Mouse (Mus musculus) heart, embryonic 13.5 days (tissue): ENCODE measurements at regions not wholly inside any gene's neighbourhood (a gene's known extent, or its start where the extent isn't known, plus 50 kb on each side); places are given as distances from the start of the nearest gene placed in this dataset.

Experiments used
- ATAC-seq: fragments of 200-750 bp; cut with Nextera tagmentation; 2 replicates; pipeline ENCODE4 v1.8.0; 2017; ENCODE audit warnings: moderate TSS enrichment; ENCODE audit not compliant: insufficient number of reproducible peaks, low FRiP score, low TSS enrichment; ENCODE audit errors: extremely low read depth
- H3K27ac ChIP-seq: fragments of 300-500 bp; sonication (generic); replicated peaks from 2 replicates; pipeline ENCODE4 v1.5.1; 2015; ENCODE audit warnings: moderate library complexity, mild to moderate bottlenecking, inconsistent platforms
- H3K27me3 ChIP-seq: fragments of 300-500 bp; sonication (generic); replicated peaks from 2 replicates; pipeline ENCODE4 v1.6.1; 2015; ENCODE audit warnings: mild to moderate bottlenecking, inconsistent platforms
- H3K36me3 ChIP-seq: fragments of 300-500 bp; sonication (generic); 2 replicates; pipeline ENCODE4 v1.6.1; 2015; ENCODE audit warnings: mild to moderate bottlenecking, inconsistent platforms
- H3K4me1 ChIP-seq: fragments of 300-500 bp; sonication (generic); 2 replicates; pipeline ENCODE4 v1.6.1; 2015; ENCODE audit warnings: inconsistent platforms
- H3K4me2 ChIP-seq: fragments of 300-500 bp; sonication (generic); 2 replicates; pipeline ENCODE4 v1.6.1; 2015; ENCODE audit warnings: inconsistent platforms, mild to moderate bottlenecking, moderate library complexity
- H3K4me3 ChIP-seq: fragments of 300-500 bp; sonication (generic); 2 replicates; pipeline ENCODE4 v1.5.1; 2015; ENCODE audit warnings: moderate library complexity, mild to moderate bottlenecking, inconsistent platforms
- H3K9ac ChIP-seq: fragments of 300-500 bp; sonication (generic); 2 replicates; pipeline ENCODE4 v1.6.1; 2015; ENCODE audit warnings: inconsistent platforms, mild to moderate bottlenecking, moderate library complexity
- H3K9me3 ChIP-seq: fragments of 300-500 bp; sonication (generic); 2 replicates; pipeline ENCODE4 v1.6.1; 2016; ENCODE audit warnings: inconsistent platforms
- WGBS: fragments of 180-500 bp; shearing (Covaris S2); methylation state at CpG from one replicate; pipeline ENCODE4 v1.1.7; 2015; ENCODE audit warnings: mixed read lengths; 5-methylcytosine and 5-hydroxymethylcytosine counted together

- Histone ChIP-seq H3K4me1 (peaks cover 7% of the 10 kb centered on the region; the same call in 1 of the 2 replicates), H3K36me3 (no peaks in the 10 kb centered on the region), H3K27ac (no peak overlapping the region), H3K4me2 (no peak overlapping the region), H3K9me3 (no peaks in the 10 kb centered on the region), H3K27me3 (no peaks in the 10 kb centered on the region), H3K4me3 (no peak overlapping the region), H3K9ac (no peak overlapping the region)
- WGBS, result 63% methylated on average over 6 of the region's 6 CpGs
- no peak for ATAC-seq
Measured at GRCm38 (mm10) chr1:190309831-190310230, 139.3 kb upstream of the Prox1 start.

- no peak for ATAC-seq
- H3K36me3 ChIP-seq, result no peaks in the 10 kb centered on the region
- H3K4me1 ChIP-seq, result peaks cover 7% of the 10 kb centered on the region; the same call in 1 of the 2 replicates
- no peak overlapping the region for H3K9ac ChIP-seq
- H3K27ac ChIP-seq, result no peak overlapping the region
- H3K4me2 ChIP-seq, result no peak overlapping the region
- no peaks in the 10 kb centered on the region for H3K27me3 ChIP-seq
- peaks cover 12% of the 10 kb centered on the region; the same call in 1 of the 2 replicates for H3K9me3 ChIP-seq
- WGBS, result 76% methylated on average over 3 of the region's 3 CpGs
- H3K4me3 ChIP-seq, result no peak overlapping the region
Measured at GRCm38 (mm10) chr1:190307751-190308150, 137.2 kb upstream of the Prox1 start.

GRCm38 (mm10) chr1:190297666-190298327 lies 127.3 kb upstream of the Prox1 start:
- Histone ChIP-seq H3K4me1 (no peaks in the 10 kb centered on the region), H3K9me3 (peaks cover 9% of the 10 kb centered on the region; the same call in 1 of the 2 replicates), H3K27ac (no peak overlapping the region), H3K36me3 (no peaks in the 10 kb centered on the region), H3K4me2 (no peak overlapping the region), H3K27me3 (no peaks in the 10 kb centered on the region), H3K4me3 (no peak overlapping the region), H3K9ac (no peak overlapping the region)
- 88% methylated on average over 10 of the region's 10 CpGs for WGBS
- no peak for ATAC-seq

GRCm38 (mm10) chr1:190290061-190290460 lies 119.5 kb upstream of the Prox1 start:
- Histone ChIP-seq H3K9me3 (no peaks in the 10 kb centered on the region), H3K9ac (no peak overlapping the region), H3K4me1 (peaks cover 6% of the 10 kb centered on the region; the same call in 1 of the 2 replicates), H3K4me2 (no peak overlapping the region), H3K4me3 (no peak overlapping the region), H3K27me3 (0 out of 2 replicates have a peak, but pooled peaks cover 11% of the 10 kb centered on the region), H3K27ac (no peak overlapping the region), H3K36me3 (no peaks in the 10 kb centered on the region)
- 46% methylated on average over 11 of the region's 11 CpGs for WGBS
- no peak for ATAC-seq

GRCm38 (mm10) chr1:190286481-190287145 lies 116.1 kb upstream of the Prox1 start:
- no peak overlapping the region for H3K9ac ChIP-seq
- 65% methylated on average over 17 of the region's 17 CpGs for WGBS

GRCm38 (mm10) chr1:190285636-190286035 lies 115.1 kb upstream of the Prox1 start:
- H3K36me3 ChIP-seq, result no peaks in the 10 kb centered on the region
- no peak overlapping the region for H3K4me2 ChIP-seq
- peaks cover 13% of the 10 kb centered on the region for H3K4me1 ChIP-seq
- 68% methylated on average over 8 of the region's 8 CpGs for WGBS
- no peak for ATAC-seq
- no peak overlapping the region for H3K4me3 ChIP-seq
- peaks cover 18% of the 10 kb centered on the region; the same call in 1 of the 2 replicates for H3K27me3 ChIP-seq
- H3K27ac ChIP-seq, result no peak overlapping the region
- H3K9me3 ChIP-seq, result no peaks in the 10 kb centered on the region
- H3K9ac ChIP-seq, result no peak overlapping the region

More at GRCm38 (mm10) chr1:190286481-190287145, 116.1 kb upstream of the Prox1 start:
- ATAC-seq, result no peak
- no peak overlapping the region for H3K4me3 ChIP-seq
- no peak overlapping the region for H3K27ac ChIP-seq
- H3K9me3 ChIP-seq, result no peaks in the 10 kb centered on the region
- H3K4me1 ChIP-seq, result peaks cover 13% of the 10 kb centered on the region
- no peaks in the 10 kb centered on the region for H3K36me3 ChIP-seq
- peaks cover 18% of the 10 kb centered on the region; the same call in 1 of the 2 replicates for H3K27me3 ChIP-seq
- H3K4me2 ChIP-seq, result no peak overlapping the region

GRCm38 (mm10) chr1:190285049-190285448 lies 114.5 kb upstream of the Prox1 start:
- H3K4me1 ChIP-seq, result peaks cover 10% of the 10 kb centered on the region
- WGBS, result 79% methylated on average over 8 of the region's 8 CpGs
- H3K36me3 ChIP-seq, result no peaks in the 10 kb centered on the region
- H3K4me2 ChIP-seq, result no peak overlapping the region
- ATAC-seq, result no peak
- peaks cover 18% of the 10 kb centered on the region; the same call in 1 of the 2 replicates for H3K27me3 ChIP-seq
- no peak overlapping the region for H3K9ac ChIP-seq
- no peaks in the 10 kb centered on the region for H3K9me3 ChIP-seq
- H3K4me3 ChIP-seq, result no peak overlapping the region
- H3K27ac ChIP-seq, result no peak overlapping the region

- 62% methylated on average over 9 of the region's 9 CpGs for WGBS
- H3K27ac ChIP-seq, result no peak overlapping the region
Measured at GRCm38 (mm10) chr1:190284138-190284537, 113.6 kb upstream of the Prox1 start.

GRCm38 (mm10) chr1:190280081-190280858 lies 109.8 kb upstream of the Prox1 start:
- Histone ChIP-seq H3K9me3 (no peaks in the 10 kb centered on the region), H3K4me2 (no peak overlapping the region), H3K27ac (no peak overlapping the region), H3K4me1 (peaks cover 7% of the 10 kb centered on the region; the same call in 1 of the 2 replicates), H3K9ac (no peak overlapping the region), H3K4me3 (no peak overlapping the region), H3K27me3 (peaks cover 11% of the 10 kb centered on the region; the same call in 1 of the 2 replicates), H3K36me3 (no peaks in the 10 kb centered on the region)
- no peak for ATAC-seq
- 85% methylated on average over 18 of the region's 18 CpGs for WGBS

More at GRCm38 (mm10) chr1:190284138-190284537, 113.6 kb upstream of the Prox1 start:
- Histone ChIP-seq H3K27me3 (peaks cover 12% of the 10 kb centered on the region; the same call in 1 of the 2 replicates), H3K4me2 (no peak overlapping the region), H3K4me1 (peaks cover 7% of the 10 kb centered on the region; the same call in 1 of the 2 replicates), H3K4me3 (no peak overlapping the region), H3K9me3 (no peaks in the 10 kb centered on the region), H3K9ac (no peak overlapping the region), H3K36me3 (no peaks in the 10 kb centered on the region)
- ATAC-seq, result no peak

GRCm38 (mm10) chr1:190274911-190275310 lies 104.4 kb upstream of the Prox1 start:
- no peak overlapping the region for H3K4me3 ChIP-seq
- ATAC-seq, result no peak
- H3K27ac ChIP-seq, result no peak overlapping the region
- WGBS, result 55% methylated on average over 6 of the region's 6 CpGs
- H3K9ac ChIP-seq, result no peak overlapping the region
- H3K4me1 ChIP-seq, result peaks cover 16% of the 10 kb centered on the region
- no peaks in the 10 kb centered on the region for H3K36me3 ChIP-seq
- H3K27me3 ChIP-seq, result 0 out of 2 replicates have a peak, but pooled peaks cover 4% of the 10 kb centered on the region
- H3K9me3 ChIP-seq, result no peaks in the 10 kb centered on the region
- H3K4me2 ChIP-seq, result no peak overlapping the region

GRCm38 (mm10) chr1:190270784-190271385 lies 100.4 kb upstream of the Prox1 start:
- Histone ChIP-seq H3K27ac (no peak overlapping the region), H3K4me2 (no peak overlapping the region), H3K4me1 (peaks cover 16% of the 10 kb centered on the region), H3K4me3 (no peak overlapping the region), H3K27me3 (no peaks in the 10 kb centered on the region), H3K36me3 (no peaks in the 10 kb centered on the region), H3K9ac (no peak overlapping the region), H3K9me3 (no peaks in the 10 kb centered on the region)
- 77% methylated on average over 17 of the region's 17 CpGs for WGBS
- ATAC-seq, result no peak
